Comparison of ENCODE assay signal across 8 mouse cellular contexts in the genomic region with DNA sequence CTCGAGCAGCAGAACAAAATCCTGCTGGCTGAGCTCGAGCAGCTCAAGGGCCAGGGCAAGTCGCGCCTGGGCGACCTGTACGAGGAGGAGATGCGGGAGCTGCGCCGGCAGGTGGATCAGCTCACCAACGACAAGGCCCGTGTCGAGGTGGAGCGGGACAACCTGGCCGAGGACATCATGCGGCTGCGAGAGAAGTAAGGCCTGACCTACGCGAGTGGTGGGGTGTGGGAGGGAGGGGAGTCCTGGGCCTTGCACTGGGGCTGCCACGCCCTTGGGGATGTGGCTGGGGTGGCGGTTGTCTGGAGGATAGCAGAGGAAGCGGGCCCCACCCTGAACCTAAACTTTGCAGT. TPM values are rescaled to one million over a fixed set of nuclear protein-coding genes. Genes with fewer than 3 reads are reported as not detected.
A peak's percentile ranks its signal among the peaks of the same experiment; 100 is the strongest.
DNase-seq lines count a peak whose midpoint lies in the region; ATAC-seq lines count a peak whose summit lies in the region.

No protein-coding gene starts in this region.

- 0 out of 2 replicates have a peak, but pooled peaks cover 10% of the 10 kb centered on the region for H3K27me3 ChIP-seq in kidney, embryonic 15.5 days

- H3K36me3 ChIP-seq in kidney, embryonic 15.5 days = peaks cover 28% of the 10 kb centered on the region

- no peaks in the 10 kb centered on the region for H3K9me3 ChIP-seq in kidney, embryonic 15.5 days (replicated peaks)

- H3K27ac ChIP-seq in kidney, embryonic 15.5 days = peak overlapping the region; percentile 97

- H3K9ac ChIP-seq in kidney, embryonic 15.5 days = peak overlapping the region; percentile 69

- H3K4me2 ChIP-seq in kidney, embryonic 15.5 days = peak overlapping the region; percentile 79

- no peak for DNase-seq in kidney, adult 9 months
- peak; percentile 20 for DNase-seq in embryo, embryonic 10 days (ENCODE audit: low spot score)
- peak; percentile 54 to 62 for DNase-seq in heart, adult 9 months (ENCODE audit: low spot score in 2 of 2)
- DNase-seq in kidney, postnatal 14 days = peak; percentile 43
- peak; percentile 61 to 78 for DNase-seq in spleen, postnatal 4 days (ENCODE audit: low spot score in 2 of 2)
- DNase-seq in frontal cortex, postnatal 10 days (ENCODE audit: low spot score in 2 of 2) = no peak

- ATAC-seq in kidney, embryonic 15.5 days (replicated peaks; ENCODE audit: low FRiP score) = peak; percentile 23; the same call in 1 of the 2 replicates
- peak; percentile 51 for ATAC-seq in megakaryocyte, adult 5-6 weeks (ENCODE audit: poor library complexity, severe bottlenecking)

- H3K4me1 ChIP-seq in kidney, embryonic 15.5 days = peaks cover 31% of the 10 kb centered on the region

- 1% methylated on average over 21 of the region's 21 CpGs for WGBS in kidney, embryonic 15.5 days

- peak overlapping the region; percentile 73 for H3K4me3 ChIP-seq in kidney, embryonic 15.5 days (replicated peaks)

RNA-seq across cellular contexts. Expression of a gene that starts 1.0 kb away (rescaled TPM):
- 484 and 516 TPM in 2 replicates for polyA plus RNA-seq in kidney, embryonic 15.5 days (2015; fragmentation: Nextera tagmentation; extraction: Ambion mirVana)
- 3,013 and 3,476 TPM in 2 replicates for total RNA-seq in megakaryocyte, adult 5-6 weeks (2015)
- total RNA-seq in megakaryocyte, adult 5-6 weeks (2017) = 2,898 and 3,189 TPM in 2 replicates

RNA-seq across cellular contexts. Expression of a gene that starts 30.3 kb away (rescaled TPM):
- 13.4 and 13.9 TPM in 2 replicates for polyA plus RNA-seq in kidney, embryonic 15.5 days (2015; fragmentation: Nextera tagmentation; extraction: Ambion mirVana)
- total RNA-seq in megakaryocyte, adult 5-6 weeks (2015) = 11.9 and 15.6 TPM in 2 replicates
- total RNA-seq in megakaryocyte, adult 5-6 weeks (2017) = 16.5 and 21.9 TPM in 2 replicates

Comparison
In these comparisons a context has a peak if more than half of its experiments do, and no peak if none do; other contexts are left out.
1. DNase-seq: peak in embryo, embryonic 10 days (single experiment), heart, adult 9 months (2 of 2), kidney, postnatal 14 days (single experiment) and spleen, postnatal 4 days (2 of 2); none in kidney, adult 9 months (single experiment) and frontal cortex, postnatal 10 days (0 of 2).